Mouse (Mus musculus) heart, embryonic 13.5 days (tissue): Measurements from ENCODE around the gene Slc35f5. TPM values are rescaled to one million over a fixed set of nuclear protein-coding genes. Genes with fewer than 3 reads are reported as not detected.

Source experiments
- polyA plus RNA-seq: library from polyadenylated mRNA; unstranded; fragments of >200 nt; fragmentation: Nextera tagmentation; extraction: Ambion mirVana; gene quantifications from 2 replicates; pipeline ENCODE4 v1.2.1, GENCODE M21; 2015

Gene Slc35f5
- polyA plus RNA-seq, 1 experiment from 2014 or later = 53.8 TPM

Other genes starting within 250 kb of the Slc35f5 start
- 270 and 291 TPM in 2 replicates for gene Actr3, start 124.9 kb upstream of the Slc35f5 start, polyA plus RNA-seq
- 1.6 and 2.2 TPM in 2 replicates for gene Gpr39, start 116.4 kb downstream of the Slc35f5 start, polyA plus RNA-seq